Mouse (Mus musculus) intestine, embryonic 14.5 days (tissue): ENCODE results near the gene Smim8. TPM values are rescaled to one million over a fixed set of nuclear protein-coding genes. Genes with fewer than 3 reads are reported as not detected.
"Not testable (repeated sequence)": the region's sequence is repeated elsewhere in the genome, so short reads cannot be mapped to it uniquely, and the experiment has no call there.

ENCODE experiments used
- ATAC-seq: fragments of 200-750 bp; cut with Nextera tagmentation; replicated peaks from 2 replicates; pipeline ENCODE4 v1.8.0; 2017; ENCODE audit warnings: low read depth, moderate number of reproducible peaks, moderate TSS enrichment, moderate library complexity; ENCODE audit not compliant: low FRiP score, low TSS enrichment
- DNase-seq: peaks from one replicate; pipeline ENCODE4 v3.0.0-alpha.2; 2018; ENCODE audit warnings: low spot score
- H3K27ac ChIP-seq: fragments of 300-500 bp; sonication (generic); 2 replicates; pipeline ENCODE4 v1.5.1; 2014; ENCODE audit warnings: low read depth, mild to moderate bottlenecking, control low read depth
- H3K27me3 ChIP-seq: fragments of 300-500 bp; sonication (generic); replicated peaks from 2 replicates; pipeline ENCODE4 v1.6.1; 2014; ENCODE audit warnings: low read length, control low read depth; ENCODE audit not compliant: control insufficient read depth, insufficient read depth
- H3K36me3 ChIP-seq: fragments of 300-500 bp; sonication (generic); 2 replicates; pipeline ENCODE4 v1.6.1; 2014; ENCODE audit warnings: low read length, control low read depth; ENCODE audit not compliant: control insufficient read depth, insufficient read depth
- H3K4me1 ChIP-seq: fragments of 300-500 bp; sonication (generic); replicated peaks from 2 replicates; pipeline ENCODE4 v1.6.1; 2014; ENCODE audit warnings: low read length, control low read depth, mixed read lengths; ENCODE audit not compliant: control insufficient read depth, insufficient read depth
- H3K4me2 ChIP-seq: fragments of 300-500 bp; sonication (generic); 2 replicates; pipeline ENCODE4 v1.6.1; 2014; ENCODE audit warnings: low read length
- H3K4me3 ChIP-seq: fragments of 300-500 bp; sonication (generic); 2 replicates; pipeline ENCODE4 v1.5.1; 2014; ENCODE audit warnings: low read depth, low read length, control low read depth, mixed read lengths
- H3K9ac ChIP-seq: fragments of 300-500 bp; sonication (generic); 2 replicates; pipeline ENCODE4 v1.6.1; 2014; ENCODE audit warnings: mild to moderate bottlenecking, low read length
- H3K9me3 ChIP-seq: fragments of 300-500 bp; sonication (generic); 2 replicates; pipeline ENCODE4 v1.6.1; 2016; ENCODE audit warnings: low read length, control low read depth; ENCODE audit not compliant: control insufficient read depth
- WGBS: fragments of 180-500 bp; shearing (Covaris S2); extraction: QIAGEN DNeasy Blood & Tissue Kit; methylation state at CpG from one replicate; pipeline ENCODE4 v1.1.7; 2014; 5-methylcytosine and 5-hydroxymethylcytosine counted together
- polyA plus RNA-seq: library from polyadenylated mRNA; unstranded; fragments of >200 nt; fragmentation: Nextera tagmentation; extraction: Ambion mirVana; gene quantifications from 2 replicates; pipeline ENCODE4 v1.2.1, GENCODE M21; 2014

Smim8 gene
- polyA plus RNA-seq, 1 experiment from 2014 or later: 42.9 TPM

GRCm38 (mm10) chr4:34725710-34726109 lies 52.5 kb downstream of the Smim8 start:
- not testable (repeated sequence) for ATAC-seq, H3K9ac ChIP-seq, DNase-seq, H3K4me3 ChIP-seq, H3K4me2 ChIP-seq, H3K36me3 ChIP-seq, H3K27ac ChIP-seq, H3K4me1 ChIP-seq, H3K9me3 ChIP-seq, H3K27me3 ChIP-seq
- WGBS: 91% methylated on average over 3 of the region's 3 CpGs

DNA sequence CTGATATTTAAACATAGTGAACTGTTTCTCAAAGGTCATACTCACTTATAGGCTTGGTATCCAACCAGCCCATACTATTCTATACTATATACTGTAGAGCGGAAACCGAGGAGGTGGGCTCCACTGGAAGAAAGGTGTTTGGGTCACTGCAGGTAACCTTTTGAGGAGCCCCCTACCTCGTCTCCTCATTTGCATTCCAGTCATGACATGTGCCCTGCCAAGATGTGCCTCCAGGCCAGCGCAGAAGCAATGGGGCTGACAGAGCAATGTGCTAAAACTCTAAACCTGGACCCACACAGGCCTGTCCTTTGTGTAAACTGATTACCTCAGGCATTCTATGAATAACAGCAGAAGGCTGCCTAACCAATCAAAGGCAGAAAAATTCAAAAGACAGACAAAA lies 53.9 kb downstream of the Smim8 start:
- ATAC-seq (no peak), DNase-seq (no peak)
- WGBS: 68% methylated on average over 4 of the region's 4 CpGs
- Histone ChIP-seq H3K4me2 (no peak overlapping the region), H3K27me3 (peaks cover 4% of the 10 kb centered on the region; the same call in 1 of the 2 replicates), H3K4me3 (no peak overlapping the region), H3K36me3 (no peaks in the 10 kb centered on the region), H3K9me3 (peaks cover 6% of the 10 kb centered on the region; the same call in 1 of the 2 replicates), H3K27ac (no peak overlapping the region), H3K4me1 (no peaks in the 10 kb centered on the region), H3K9ac (no peak overlapping the region)

- H3K4me2 ChIP-seq: no peak overlapping the region
- no peak for DNase-seq
- H3K4me1 ChIP-seq: no peaks in the 10 kb centered on the region
- ATAC-seq: no peak
- no peaks in the 10 kb centered on the region for H3K27me3 ChIP-seq
- 70% methylated on average over 4 of the region's 4 CpGs for WGBS
- no peaks in the 10 kb centered on the region for H3K36me3 ChIP-seq
- H3K4me3 ChIP-seq: no peak overlapping the region
- no peak overlapping the region for H3K9ac ChIP-seq
- peaks cover 6% of the 10 kb centered on the region; the same call in 1 of the 2 replicates for H3K9me3 ChIP-seq
- H3K27ac ChIP-seq: no peak overlapping the region
Observed at GRCm38 (mm10) chr4:34723186-34723585, 55.0 kb downstream of the Smim8 start.

- DNase-seq (no peak), ATAC-seq (no peak)
- Histone ChIP-seq H3K4me3 (no peak overlapping the region), H3K36me3 (no peaks in the 10 kb centered on the region), H3K27me3 (no peaks in the 10 kb centered on the region), H3K27ac (no peak overlapping the region), H3K4me2 (no peak overlapping the region), H3K4me1 (no peaks in the 10 kb centered on the region), H3K9ac (no peak overlapping the region), H3K9me3 (peaks cover 6% of the 10 kb centered on the region; the same call in 1 of the 2 replicates)
- 90% methylated on average over 7 of the region's 7 CpGs for WGBS
Observed at GRCm38 (mm10) chr4:34720127-34720895, 57.9 kb downstream of the Smim8 start.

DNA sequence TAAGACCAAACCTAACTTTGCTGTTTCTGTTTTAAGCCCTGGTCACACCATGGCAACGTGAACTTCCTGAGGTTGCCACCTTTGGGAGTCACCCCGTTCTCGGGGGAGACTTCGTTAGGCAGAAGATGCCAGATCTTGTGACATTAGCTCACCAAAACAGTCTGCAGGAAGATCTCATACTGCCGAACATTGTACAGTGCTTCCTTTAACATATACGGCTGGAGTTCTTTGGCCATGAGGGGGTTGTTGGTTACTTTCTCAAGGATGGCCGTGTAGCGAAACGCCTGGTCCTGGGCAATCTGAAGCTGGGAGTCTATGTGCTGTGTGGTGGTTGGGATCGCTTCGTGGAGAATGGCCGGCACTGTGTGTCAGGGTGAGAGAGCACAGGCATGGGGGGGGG lies 58.8 kb downstream of the Smim8 start:
- DNase-seq (no peak), ATAC-seq (no peak)
- Histone ChIP-seq H3K4me1 (no peaks in the 10 kb centered on the region), H3K4me3 (no peak overlapping the region), H3K4me2 (no peak overlapping the region), H3K9me3 (peaks cover 6% of the 10 kb centered on the region; the same call in 1 of the 2 replicates), H3K27me3 (no peaks in the 10 kb centered on the region), H3K36me3 (no peaks in the 10 kb centered on the region), H3K9ac (no peak overlapping the region), H3K27ac (no peak overlapping the region)
- 97% methylated on average over 12 of the region's 12 CpGs for WGBS

Other genes starting within 250 kb of the Smim8 start
- gene Akirin2, start 227.5 kb downstream of the Smim8 start, polyA plus RNA-seq: 44.3 and 49.7 TPM in 2 replicates
- 89.3 and 93.9 TPM in 2 replicates for gene Orc3, start 163.5 kb downstream of the Smim8 start, polyA plus RNA-seq
- gene Rars2, start 163.5 kb downstream of the Smim8 start, polyA plus RNA-seq: 62.2 and 73.8 TPM in 2 replicates
- gene Slc35a1, start 91.0 kb downstream of the Smim8 start, polyA plus RNA-seq: 66.2 and 69.2 TPM in 2 replicates
- 0.40 TPM in 1 of 2 replicates, not detected in the other for gene Cfap206, start 48.2 kb downstream of the Smim8 start, polyA plus RNA-seq
- gene Gm136, start 22.2 kb downstream of the Smim8 start, polyA plus RNA-seq: not detected in 2 replicates
- gene Zfp292, start 104.5 kb upstream of the Smim8 start, polyA plus RNA-seq: 25.1 and 28.5 TPM in 2 replicates
- gene Cga, start 115.4 kb upstream of the Smim8 start, polyA plus RNA-seq: not detected in 2 replicates